Mouse (Mus musculus) naive thymus-derived CD4-positive, alpha-beta T cell, adult 2 months (primary cell): ENCODE data around the gene Plekhb2.

Source experiments
- DNase-seq: peaks from one replicate; pipeline ENCODE4 v3.0.0-alpha.2; 2011; ENCODE audit warnings: low read depth

Gene Plekhb2

GRCm38 (mm10) chr1:34867574-34867955, 17.8 kb downstream of the Plekhb2 start:
- no peak for DNase-seq

DNA sequence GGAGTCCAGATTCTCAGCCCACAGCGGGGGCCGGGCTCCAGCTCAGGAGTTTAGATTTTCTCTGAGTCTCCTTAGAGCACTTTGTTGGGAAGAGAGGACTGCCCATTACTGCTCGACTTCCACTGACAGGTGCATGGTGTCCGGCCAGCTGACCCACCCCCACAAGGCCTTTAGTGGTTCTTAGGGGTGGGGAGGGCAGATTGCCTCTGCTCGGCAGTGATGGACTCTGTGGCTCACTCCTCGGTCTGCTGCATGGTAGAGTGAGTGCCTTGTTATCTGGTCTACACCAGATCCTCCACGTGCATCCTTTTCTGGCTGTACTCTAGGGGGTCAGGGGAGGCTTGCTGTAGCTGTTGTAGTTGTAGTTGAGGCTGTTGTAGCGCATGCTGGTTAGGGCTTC, 18.6 kb downstream of the Plekhb2 start:
- no peak for DNase-seq

GRCm38 (mm10) chr1:34869231-34869630, 19.5 kb downstream of the Plekhb2 start:
- no peak for DNase-seq

DNA sequence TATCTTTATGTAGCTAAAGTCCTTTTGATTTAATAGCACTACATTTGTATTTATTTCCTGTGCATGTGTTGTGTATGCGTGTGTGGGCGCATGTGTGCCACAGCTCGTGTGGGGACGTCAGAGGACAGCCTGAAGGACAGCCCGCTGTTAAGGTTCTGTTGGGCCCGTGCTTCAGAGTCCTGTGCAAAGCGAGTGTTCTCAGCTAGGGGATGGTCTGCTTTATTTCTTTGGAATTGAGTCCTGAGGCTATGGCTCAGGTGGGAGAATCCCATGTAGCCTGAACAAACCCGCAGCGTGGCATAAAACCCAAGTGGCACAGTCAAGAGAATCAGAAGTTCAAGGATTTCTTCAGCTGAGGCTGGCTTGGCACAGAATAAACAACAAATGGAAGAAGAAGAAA, 21.4 kb downstream of the Plekhb2 start:
- DNase-seq = no peak

- no peak for DNase-seq
Observed at GRCm38 (mm10) chr1:34873551-34873950, 23.8 kb downstream of the Plekhb2 start.

- DNase-seq = no peak
Observed at GRCm38 (mm10) chr1:34879611-34880010, 29.8 kb downstream of the Plekhb2 start.

DNA sequence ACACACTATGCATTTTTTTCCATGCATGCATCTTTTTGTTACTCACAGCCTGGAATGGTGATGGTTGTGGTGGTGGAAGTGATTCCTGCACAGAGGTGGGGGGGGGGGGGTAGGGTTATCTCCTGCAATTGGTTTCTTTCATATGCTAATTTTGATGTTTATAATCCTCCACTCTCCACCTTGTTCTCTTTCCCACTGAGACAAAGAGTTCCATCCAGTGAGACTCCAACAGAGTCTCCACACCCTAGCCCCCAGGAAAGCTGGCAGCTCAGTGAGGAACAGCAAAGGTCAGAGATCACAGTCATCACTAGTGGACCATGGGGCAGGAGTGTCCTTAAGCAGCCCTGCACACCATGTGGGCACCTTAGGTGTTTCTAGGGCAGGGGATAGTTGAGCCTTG, 34.0 kb downstream of the Plekhb2 start:
- no peak for DNase-seq

GRCm38 (mm10) chr1:34891559-34892289, 41.9 kb downstream of the Plekhb2 start:
- DNase-seq = no peak

DNA sequence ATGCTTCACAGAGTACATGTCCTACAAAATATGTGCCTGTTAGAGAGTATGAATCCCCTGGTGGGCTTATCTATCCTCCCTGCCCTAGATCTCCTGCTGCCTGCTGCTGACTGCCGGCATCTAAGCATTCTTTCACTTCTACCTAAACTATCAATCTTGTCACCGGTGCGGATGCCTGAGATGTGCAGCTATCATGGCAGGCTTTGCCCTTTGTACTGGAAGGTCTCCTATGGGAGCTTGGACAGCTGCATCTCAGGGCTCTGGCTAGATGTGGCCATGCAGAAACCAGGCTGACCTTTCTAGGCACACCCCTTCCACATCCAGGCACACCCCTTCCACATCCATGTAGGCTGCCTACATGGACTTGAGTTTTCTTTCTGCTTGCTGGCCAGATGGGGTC, 42.7 kb downstream of the Plekhb2 start:
- no peak for DNase-seq

DNA sequence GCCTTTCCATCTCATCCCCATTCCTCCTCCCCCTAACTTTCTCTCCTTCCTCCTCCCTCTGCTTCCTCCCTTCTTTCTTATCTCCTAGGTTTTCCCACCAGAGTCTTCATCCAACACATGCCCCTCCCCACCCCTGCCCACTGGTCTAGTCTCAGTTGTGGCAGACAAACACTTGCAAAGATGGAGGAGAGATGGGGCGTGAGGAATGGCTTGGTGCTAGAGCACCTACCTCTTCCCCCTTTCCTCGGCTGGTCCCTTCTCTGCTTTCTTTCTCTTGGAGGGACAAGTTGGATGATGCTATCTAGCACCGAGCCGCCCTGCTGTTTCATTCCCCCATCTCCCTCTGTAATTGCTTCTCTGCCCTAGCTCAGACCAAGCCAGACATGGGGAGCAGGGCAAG, 43.6 kb downstream of the Plekhb2 start:
- no peak for DNase-seq

- DNase-seq = no peak
Observed at GRCm38 (mm10) chr1:34893831-34894230, 44.1 kb downstream of the Plekhb2 start.

DNA sequence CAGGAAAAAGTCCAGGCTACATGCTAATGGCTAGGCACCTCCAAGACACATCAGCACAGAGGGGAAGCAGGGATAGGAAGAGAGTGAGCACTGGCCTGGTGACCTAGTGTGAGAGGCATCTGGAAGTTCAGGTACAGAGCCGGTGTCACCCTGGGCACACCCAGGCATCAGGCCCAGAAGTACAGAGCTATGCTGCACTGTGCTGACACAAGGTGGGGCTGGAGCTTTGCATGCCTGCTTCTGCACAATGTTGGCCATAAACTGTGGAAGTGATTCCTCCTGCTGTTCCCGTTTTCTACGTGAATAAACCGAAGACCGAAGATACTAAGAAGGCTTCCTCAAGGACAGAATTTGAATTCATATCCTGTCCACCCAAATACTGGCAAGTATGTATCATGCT, 46.3 kb downstream of the Plekhb2 start:
- no peak for DNase-seq

GRCm38 (mm10) chr1:34896898-34897297, 47.1 kb downstream of the Plekhb2 start:
- DNase-seq = peak; percentile 70

GRCm38 (mm10) chr1:34928656-34929055, 78.9 kb downstream of the Plekhb2 start:
- DNase-seq = no peak
